Mouse (Mus musculus): Measurements from ENCODE around the gene Sebox. TPM values are rescaled to one million over a fixed set of nuclear protein-coding genes. Genes with fewer than 3 reads are reported as not detected.

Sebox gene
- not detected in 2 replicates for polyA plus RNA-seq (2016; fragmentation: Nextera tagmentation; extraction: Ambion mirVana)

DNA sequence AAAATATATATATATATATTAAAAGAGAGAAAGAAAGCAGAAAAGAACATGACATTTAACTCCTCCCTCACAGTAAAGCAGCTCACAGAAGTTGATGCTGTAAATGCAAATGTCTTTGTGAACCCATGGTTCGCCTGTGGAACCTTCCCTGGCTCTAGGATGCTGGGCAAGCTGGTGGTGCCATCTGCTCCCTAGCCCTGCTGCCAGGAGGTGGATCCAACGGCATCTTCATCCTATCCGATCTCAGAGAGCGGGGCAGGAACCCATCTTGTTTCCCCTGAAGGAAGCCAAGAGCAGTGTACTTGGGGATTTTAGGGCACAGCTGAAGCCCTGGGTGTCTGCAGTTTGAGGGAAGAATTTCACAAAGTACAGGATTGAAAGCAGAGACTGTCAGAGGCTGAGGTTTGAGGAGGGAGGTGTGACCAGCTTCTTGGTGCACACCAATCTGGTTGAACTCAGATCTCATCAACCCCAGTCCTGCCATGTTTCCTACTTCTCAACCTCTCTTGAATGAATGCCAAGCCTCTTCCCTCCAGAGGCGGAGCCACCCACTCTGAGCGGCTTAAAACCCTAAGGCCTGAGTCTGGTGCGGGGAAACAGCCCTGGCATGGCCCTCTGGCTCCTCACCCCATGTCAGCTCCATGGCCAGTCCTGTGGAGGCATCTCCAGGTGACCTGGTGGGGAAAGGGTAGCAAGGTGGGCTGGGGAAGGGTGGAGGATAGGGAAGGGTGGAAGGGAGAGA lies at the start of gene Sebox:
Sebox (plus strand) TSS at position 539 of the 742 bp plus-strand sequence.
- 74% methylated on average over 7 of the region's 7 CpGs for WGBS
- no peak for ATAC-seq (ENCODE audit: insufficient number of reproducible peaks, insufficient read depth, low FRiP score, low TSS enrichment, low read depth)

DNA sequence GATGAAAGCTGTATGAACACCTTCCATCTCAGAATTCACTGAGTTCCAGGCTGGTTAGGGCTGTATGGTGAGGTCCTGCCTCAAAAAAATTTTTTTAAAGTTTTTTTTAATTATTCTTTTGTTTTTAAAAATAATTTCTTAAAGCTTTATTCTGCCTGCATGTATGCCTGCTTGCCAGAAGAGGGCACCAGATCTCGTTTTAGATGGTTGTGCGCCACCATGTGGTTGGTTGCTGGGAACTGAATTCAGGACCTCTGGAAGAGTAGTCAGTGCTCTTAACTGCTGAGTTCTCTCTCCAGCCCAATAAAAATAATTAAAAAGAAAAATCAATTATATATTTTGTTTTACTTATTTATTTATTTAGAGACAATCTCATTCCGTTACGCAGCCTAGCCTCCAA lies 49.6 kb upstream of the Sebox start:
- no peak overlapping the region for H3K4me3 ChIP-seq (replicated peaks)
- H3K36me3 ChIP-seq, result no peaks in the 10 kb centered on the region
- no peak for ATAC-seq (ENCODE audit: insufficient number of reproducible peaks, insufficient read depth, low FRiP score, low TSS enrichment, low read depth)
- no peak overlapping the region for H3K9ac ChIP-seq (replicated peaks)
- H3K4me1 ChIP-seq (replicated peaks), result no peaks in the 10 kb centered on the region
- no peak overlapping the region for H3K4me2 ChIP-seq
- no peaks in the 10 kb centered on the region for H3K9me3 ChIP-seq
- H3K27ac ChIP-seq, result no peak overlapping the region
- WGBS, result 11% methylated on average over 4 of the region's 4 CpGs
- H3K27me3 ChIP-seq, result no peaks in the 10 kb centered on the region

More for the DNA sequence above, at the start of gene Sebox:
- Histone ChIP-seq H3K9ac (replicated peaks) (no peak within 1 kb of the TSS), H3K27ac (no peak within 1 kb of the TSS), H3K9me3 (no peaks in the 10 kb centered on the region), H3K4me1 (replicated peaks) (peaks cover 3% of the 10 kb centered on the region; the same call in 1 of the 2 replicates), H3K36me3 (peaks cover 25% of the 10 kb centered on the region), H3K4me2 (no peak within 1 kb of the TSS), H3K27me3 (peaks cover 36% of the 10 kb centered on the region), H3K4me3 (replicated peaks) (no peak within 1 kb of the TSS)

DNA sequence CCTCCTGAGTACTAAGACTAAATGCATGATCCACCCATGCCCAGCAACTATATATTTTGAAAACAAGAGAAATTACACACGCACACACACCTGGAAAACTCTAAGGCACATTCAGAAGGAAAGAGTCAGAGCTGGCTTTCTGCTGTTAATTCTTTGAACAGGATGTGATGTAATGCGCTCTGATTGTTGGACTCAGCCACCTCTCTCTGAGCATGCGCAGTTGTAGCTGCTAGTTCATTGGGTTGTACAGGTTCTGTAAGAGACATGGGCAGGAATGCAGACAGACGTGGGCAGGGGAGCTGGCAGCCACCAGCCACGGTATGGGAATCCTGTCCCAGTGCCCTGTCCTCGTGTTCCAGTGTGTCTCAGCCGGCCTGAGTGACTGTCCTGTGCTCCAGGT lies 49.0 kb upstream of the Sebox start:
- Histone ChIP-seq H3K9me3 (no peaks in the 10 kb centered on the region), H3K4me3 (replicated peaks) (no peak overlapping the region), H3K9ac (replicated peaks) (no peak overlapping the region), H3K36me3 (no peaks in the 10 kb centered on the region), H3K4me2 (no peak overlapping the region), H3K4me1 (replicated peaks) (no peaks in the 10 kb centered on the region), H3K27me3 (no peaks in the 10 kb centered on the region), H3K27ac (no peak overlapping the region)
- ATAC-seq (ENCODE audit: insufficient number of reproducible peaks, insufficient read depth, low FRiP score, low TSS enrichment, low read depth), result no peak
- WGBS, result 73% methylated on average over 7 of the region's 7 CpGs

DNA sequence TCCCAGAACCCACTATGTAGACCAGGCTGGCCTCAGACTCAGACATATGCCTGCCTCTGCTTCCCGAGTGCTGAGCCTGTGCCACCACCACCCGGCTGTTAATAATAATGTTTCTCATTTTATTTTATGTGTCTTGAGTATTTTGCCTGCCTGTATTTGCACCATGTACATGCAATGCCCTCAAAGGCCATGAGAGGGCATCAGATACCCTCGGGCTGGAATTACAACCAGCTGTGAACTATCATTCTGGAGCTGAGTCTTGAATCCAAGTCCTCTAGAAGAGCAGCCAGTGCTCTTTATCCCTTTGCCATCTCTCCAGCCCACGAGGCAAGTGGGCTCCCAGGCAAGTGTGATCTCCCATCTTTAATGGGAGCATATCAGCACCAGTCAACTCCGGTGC lies 47.9 kb upstream of the Sebox start:
- H3K36me3 ChIP-seq, result no peaks in the 10 kb centered on the region
- ATAC-seq (ENCODE audit: insufficient number of reproducible peaks, insufficient read depth, low FRiP score, low TSS enrichment, low read depth), result no peak

DNA sequence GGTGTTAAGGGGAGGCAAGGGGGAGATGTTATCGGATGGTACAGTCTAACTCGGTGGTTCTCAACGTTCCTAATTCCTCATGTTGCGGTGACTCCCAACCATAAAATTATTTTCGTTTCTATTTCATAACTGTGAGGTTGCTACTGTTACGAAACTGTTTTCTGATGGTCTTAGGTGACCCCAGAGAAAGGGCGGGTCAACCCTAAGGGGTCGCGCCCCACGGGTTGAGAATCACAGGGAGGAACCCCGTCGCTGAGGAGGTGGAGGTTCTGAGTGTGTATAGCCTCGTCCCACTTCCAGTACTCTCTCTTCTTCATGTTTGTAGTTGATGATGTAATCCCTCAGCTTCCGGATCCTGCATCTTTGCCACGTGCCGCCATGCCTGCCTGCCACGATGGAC lies 44.5 kb upstream of the Sebox start:
- H3K4me3 ChIP-seq (replicated peaks), result no peak overlapping the region
- 0 out of 2 replicates have a peak, but pooled peaks cover 5% of the 10 kb centered on the region for H3K4me1 ChIP-seq (replicated peaks)
- no peaks in the 10 kb centered on the region for H3K36me3 ChIP-seq
- H3K27ac ChIP-seq, result no peak overlapping the region
- no peaks in the 10 kb centered on the region for H3K9me3 ChIP-seq
- no peak overlapping the region for H3K4me2 ChIP-seq
- no peak overlapping the region for H3K9ac ChIP-seq (replicated peaks)
- no peak for ATAC-seq (ENCODE audit: insufficient number of reproducible peaks, insufficient read depth, low FRiP score, low TSS enrichment, low read depth)
- WGBS, result 81% methylated on average over 17 of the region's 17 CpGs
- H3K27me3 ChIP-seq, result no peaks in the 10 kb centered on the region

More for the DNA sequence above, 47.9 kb upstream of the Sebox start:
- H3K9me3 ChIP-seq, result no peaks in the 10 kb centered on the region
- no peak overlapping the region for H3K9ac ChIP-seq (replicated peaks)
- H3K4me3 ChIP-seq (replicated peaks), result no peak overlapping the region
- no peaks in the 10 kb centered on the region for H3K4me1 ChIP-seq (replicated peaks)
- WGBS, result 40% methylated on average over 5 of the region's 5 CpGs
- no peaks in the 10 kb centered on the region for H3K27me3 ChIP-seq
- no peak overlapping the region for H3K4me2 ChIP-seq
- H3K27ac ChIP-seq, result no peak overlapping the region

DNA sequence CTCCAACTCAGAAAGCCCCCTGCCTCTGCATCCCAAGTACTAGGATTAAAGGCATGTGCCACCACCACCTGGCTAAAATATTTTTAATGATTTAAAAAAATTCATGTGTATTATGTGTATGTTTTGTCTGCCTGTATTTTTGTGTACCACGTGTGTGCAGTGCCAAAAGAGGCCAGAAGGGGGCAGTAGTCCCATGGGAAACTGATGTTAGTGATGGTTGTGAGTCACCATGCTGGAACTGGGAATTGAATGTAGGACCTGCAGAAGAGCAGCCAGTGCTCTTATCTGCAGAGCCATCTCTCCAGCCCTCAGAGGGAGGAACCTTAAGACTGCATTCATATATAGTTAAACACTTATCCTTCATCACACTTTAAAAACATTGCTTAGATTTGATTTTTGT lies 41.4 kb upstream of the Sebox start:
- peaks cover 27% of the 10 kb centered on the region for H3K4me1 ChIP-seq (replicated peaks)
- 75% methylated on average over 1 of the region's 1 CpGs for WGBS
- no peaks in the 10 kb centered on the region for H3K36me3 ChIP-seq
- no peaks in the 10 kb centered on the region for H3K9me3 ChIP-seq
- no peak overlapping the region for H3K9ac ChIP-seq (replicated peaks)
- no peak overlapping the region for H3K4me3 ChIP-seq (replicated peaks)
- H3K27me3 ChIP-seq, result no peaks in the 10 kb centered on the region
- no peak overlapping the region for H3K27ac ChIP-seq
- no peak overlapping the region for H3K4me2 ChIP-seq
- ATAC-seq (ENCODE audit: insufficient number of reproducible peaks, insufficient read depth, low FRiP score, low TSS enrichment, low read depth), result no peak

DNA sequence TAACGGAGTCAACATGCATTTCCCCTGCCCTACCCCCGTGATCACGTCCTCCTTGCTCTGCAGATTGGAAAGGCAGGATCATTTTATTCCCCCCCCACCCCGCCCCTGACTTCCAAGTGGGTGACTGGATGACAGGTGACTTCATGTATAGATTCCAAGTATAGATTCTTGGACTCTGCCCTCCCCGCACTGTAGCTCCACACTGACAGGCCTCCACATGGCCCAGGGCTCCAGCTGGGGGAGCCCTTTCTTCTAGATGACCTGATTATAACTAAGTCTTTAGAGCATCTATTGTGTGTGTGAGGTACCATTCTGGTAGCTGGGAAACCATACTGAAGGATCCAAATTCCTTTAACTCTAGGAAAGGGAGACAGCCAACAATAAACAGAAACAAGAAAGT lies 40.6 kb upstream of the Sebox start:
- ATAC-seq (ENCODE audit: insufficient number of reproducible peaks, insufficient read depth, low FRiP score, low TSS enrichment, low read depth), result no peak
- WGBS, result 72% methylated on average over 5 of the region's 5 CpGs
- Histone ChIP-seq H3K4me3 (replicated peaks) (no peak overlapping the region), H3K4me2 (no peak overlapping the region), H3K4me1 (replicated peaks) (peaks cover 27% of the 10 kb centered on the region), H3K27ac (no peak overlapping the region), H3K9me3 (no peaks in the 10 kb centered on the region), H3K36me3 (no peaks in the 10 kb centered on the region), H3K27me3 (no peaks in the 10 kb centered on the region), H3K9ac (replicated peaks) (no peak overlapping the region)

DNA sequence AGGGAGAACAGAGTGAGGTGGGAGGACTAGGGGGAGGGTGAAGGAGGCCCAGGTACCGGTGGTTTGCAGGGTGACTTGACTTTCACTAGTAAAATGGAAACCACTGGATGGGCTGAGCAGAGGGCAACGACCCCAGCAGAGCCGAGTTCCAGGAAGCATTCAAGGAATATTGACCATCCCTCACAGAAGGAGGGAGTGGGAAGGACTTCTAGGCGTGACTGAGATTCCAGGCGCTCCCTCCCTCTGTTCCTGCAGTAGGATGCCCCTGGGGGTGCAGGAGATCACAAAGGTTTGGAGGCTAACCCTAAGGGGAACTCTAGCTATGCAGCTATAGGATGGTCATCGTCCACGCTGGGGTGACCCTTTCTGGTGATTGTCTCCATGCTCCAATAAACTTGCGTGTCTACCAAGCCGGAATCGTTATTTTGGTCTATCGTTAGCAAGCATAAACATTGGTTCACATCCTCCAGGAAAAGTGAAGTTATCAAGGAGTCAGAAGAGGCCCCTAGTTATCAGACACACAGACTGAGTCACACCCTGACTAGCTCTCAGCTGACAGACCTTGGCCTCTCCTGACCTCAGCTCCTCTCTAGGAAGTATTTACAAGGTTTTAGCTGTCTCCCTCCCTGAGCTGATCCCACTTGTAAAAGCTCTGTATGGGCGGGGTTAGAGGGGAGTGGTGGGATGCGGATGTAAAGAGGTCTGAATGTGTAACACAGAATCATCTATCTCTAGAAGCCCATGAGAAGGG lies 39.8 kb upstream of the Sebox start:
- H3K36me3 ChIP-seq, result no peaks in the 10 kb centered on the region
- ATAC-seq (ENCODE audit: insufficient number of reproducible peaks, insufficient read depth, low FRiP score, low TSS enrichment, low read depth), result no peak
- 58% methylated on average over 13 of the region's 13 CpGs for WGBS
- no peak overlapping the region for H3K4me3 ChIP-seq (replicated peaks)
- no peak overlapping the region for H3K4me2 ChIP-seq
- no peaks in the 10 kb centered on the region for H3K9me3 ChIP-seq
- H3K4me1 ChIP-seq (replicated peaks), result peaks cover 27% of the 10 kb centered on the region
- H3K27me3 ChIP-seq, result no peaks in the 10 kb centered on the region
- H3K27ac ChIP-seq, result no peak overlapping the region
- H3K9ac ChIP-seq (replicated peaks), result no peak overlapping the region

DNA sequence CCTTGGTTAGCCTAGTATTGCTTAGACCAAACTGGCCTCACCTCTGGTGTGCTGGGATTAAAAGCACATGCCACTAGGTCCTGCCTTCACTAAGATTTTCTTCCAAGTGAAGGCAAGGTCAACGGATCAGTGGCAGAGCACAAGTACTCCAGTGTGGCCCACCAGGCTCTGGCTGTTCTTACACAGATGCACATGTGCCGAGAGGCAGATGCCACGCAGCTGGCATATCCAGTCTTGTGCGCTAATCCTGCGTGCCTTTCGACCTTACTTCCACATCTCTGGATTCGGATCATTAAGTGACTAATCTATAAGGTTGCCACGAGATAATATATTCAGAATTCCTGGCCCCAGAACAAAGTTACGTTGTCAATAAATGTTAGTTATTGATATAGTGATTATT lies 38.1 kb upstream of the Sebox start:
- WGBS, result 37% methylated on average over 9 of the region's 9 CpGs

DNA sequence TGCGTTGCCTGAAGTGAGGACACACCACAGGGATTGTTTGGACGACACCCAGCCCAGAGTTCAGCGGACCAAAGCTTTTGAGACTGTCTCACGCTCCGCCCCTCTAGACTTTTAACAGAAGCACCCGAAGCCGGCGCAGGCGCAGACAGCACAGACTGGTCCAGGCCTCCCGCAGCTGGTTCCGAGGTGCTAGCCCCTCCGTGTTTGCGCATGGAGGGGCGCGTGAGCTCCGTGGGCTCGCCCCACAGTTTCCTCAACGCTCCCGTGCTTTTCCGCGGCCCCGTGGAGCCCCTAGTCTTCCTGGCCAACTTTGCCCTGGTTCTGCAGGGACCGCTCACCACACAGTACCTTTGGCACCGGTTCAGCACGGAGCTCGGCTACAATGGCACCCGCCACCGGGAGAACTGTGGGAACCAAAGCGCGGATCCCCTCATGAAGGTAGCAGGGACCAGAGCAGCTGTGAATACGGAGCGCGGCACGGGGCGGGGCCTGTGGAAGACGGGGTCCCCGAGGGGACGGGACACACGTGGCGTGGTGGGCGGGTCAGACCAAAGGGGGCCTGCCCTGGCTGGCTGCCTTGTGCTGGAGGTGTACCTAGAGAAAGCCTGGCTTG lies 37.6 kb upstream of the Sebox start, which contains the start of gene Slc46a1:
Slc46a1 (plus strand) TSS at position 130 of the 613 bp plus-strand sequence.
- H3K9me3 ChIP-seq, result no peaks in the 10 kb centered on the region
- ATAC-seq (ENCODE audit: insufficient number of reproducible peaks, insufficient read depth, low FRiP score, low TSS enrichment, low read depth), result peak; percentile 93
- H3K4me1 ChIP-seq (replicated peaks), result peaks cover 27% of the 10 kb centered on the region
- under 1% methylated on average over 41 of the region's 41 CpGs for WGBS
- H3K36me3 ChIP-seq, result no peaks in the 10 kb centered on the region
- peak within 1 kb of the TSS; percentile 96 for H3K27ac ChIP-seq
- H3K4me2 ChIP-seq, result peak within 1 kb of the TSS; percentile 66
- H3K4me3 ChIP-seq (replicated peaks), result peak within 1 kb of the TSS; percentile 68
- H3K27me3 ChIP-seq, result no peaks in the 10 kb centered on the region
- H3K9ac ChIP-seq (replicated peaks), result peak within 1 kb of the TSS; percentile 75

More for the DNA sequence above, 38.1 kb upstream of the Sebox start:
- Histone ChIP-seq H3K4me1 (replicated peaks) (peaks cover 27% of the 10 kb centered on the region), H3K4me2 (peak overlapping the region; percentile 66), H3K27me3 (no peaks in the 10 kb centered on the region), H3K4me3 (replicated peaks) (peak overlapping the region; percentile 68), H3K27ac (peak overlapping the region; percentile 96; the same call in 1 of the 2 replicates), H3K9me3 (no peaks in the 10 kb centered on the region), H3K36me3 (no peaks in the 10 kb centered on the region), H3K9ac (replicated peaks) (peak overlapping the region; percentile 75)
- ATAC-seq (ENCODE audit: insufficient number of reproducible peaks, insufficient read depth, low FRiP score, low TSS enrichment, low read depth), result no peak

Measured in limb, embryonic 12.5 days (tissue).